Mouse (Mus musculus) forebrain, embryonic 13.5 days (tissue): Measurements from ENCODE around the gene Ccdc51. TPM values are rescaled to one million over a fixed set of nuclear protein-coding genes. Genes with fewer than 3 reads are reported as not detected.
A peak's percentile ranks its signal among the peaks of the same experiment; 100 is the strongest.

Source experiments
- ATAC-seq: fragments of 200-750 bp; cut with Nextera tagmentation; 2 replicates; pipeline ENCODE4 v1.8.0; 2017
- H3K27ac ChIP-seq: fragments of 300-500 bp; sonication (generic); 2 replicates; pipeline ENCODE4 v1.5.1; 2015; ENCODE audit warnings: inconsistent platforms, mild to moderate bottlenecking, moderate library complexity
- H3K27me3 ChIP-seq: fragments of 300-500 bp; sonication (generic); 2 replicates; pipeline ENCODE4 v1.6.1; 2015; ENCODE audit warnings: mild to moderate bottlenecking, inconsistent platforms
- H3K36me3 ChIP-seq: fragments of 300-500 bp; sonication (generic); 2 replicates; pipeline ENCODE4 v1.6.1; 2015; ENCODE audit warnings: mild to moderate bottlenecking, inconsistent platforms; ENCODE audit not compliant: poor library complexity, severe bottlenecking
- H3K4me1 ChIP-seq: fragments of 300-500 bp; sonication (generic); 2 replicates; pipeline ENCODE4 v1.6.1; 2015; ENCODE audit warnings: inconsistent platforms
- H3K4me2 ChIP-seq: fragments of 300-500 bp; sonication (generic); 2 replicates; pipeline ENCODE4 v1.6.1; 2015; ENCODE audit warnings: inconsistent platforms, mild to moderate bottlenecking, moderate library complexity
- H3K4me3 ChIP-seq: fragments of 300-500 bp; sonication (generic); 2 replicates; pipeline ENCODE4 v1.5.1; 2015; ENCODE audit warnings: mild to moderate bottlenecking, inconsistent platforms
- H3K9ac ChIP-seq: fragments of 300-500 bp; sonication (generic); 2 replicates; pipeline ENCODE4 v1.6.1; 2015; ENCODE audit warnings: mild to moderate bottlenecking, inconsistent platforms
- H3K9me3 ChIP-seq: fragments of 300-500 bp; sonication (generic); replicated peaks from 2 replicates; pipeline ENCODE4 v1.6.1; 2016; ENCODE audit warnings: inconsistent platforms
- WGBS: fragments of 180-500 bp; shearing (Covaris S2); methylation state at CpG from one replicate; pipeline ENCODE4 v1.1.7; 2015; 5-methylcytosine and 5-hydroxymethylcytosine counted together
- polyA plus RNA-seq: library from polyadenylated mRNA; unstranded; fragments of >200 nt; fragmentation: Nextera tagmentation; extraction: Ambion mirVana; gene quantifications from 2 replicates; pipeline ENCODE4 v1.2.1, GENCODE M21; 2015

The Ccdc51 gene
- polyA plus RNA-seq, 1 experiment from 2014 or later = 18.9 TPM

- Histone ChIP-seq H3K36me3 (peaks cover 70% of the 10 kb centered on the region), H3K27me3 (no peaks in the 10 kb centered on the region), H3K27ac (peak within 1 kb of the TSS; percentile 76), H3K4me1 (peaks cover 25% of the 10 kb centered on the region), H3K9me3 (no peaks in the 10 kb centered on the region), H3K9ac (peak within 1 kb of the TSS; percentile 62), H3K4me3 (peak within 1 kb of the TSS; percentile 30), H3K4me2 (peak within 1 kb of the TSS; percentile 57)
- WGBS = 27% methylated on average over 15 of the region's 15 CpGs
- peak; percentile 75 for ATAC-seq
These were observed 23.0 kb upstream of the Ccdc51 start, which contains the start of gene Trex1 for GRCm38 (mm10) chr9:109059136-109059903. Trex1 (minus strand) TSS chr9:109059734.

- Histone ChIP-seq H3K27me3 (no peaks in the 10 kb centered on the region), H3K27ac (0 out of 2 replicates have a peak overlapping the region, but pooled peaks have one; percentile 76), H3K36me3 (peaks cover 81% of the 10 kb centered on the region), H3K9ac (no peak overlapping the region), H3K4me2 (no peak overlapping the region), H3K9me3 (no peaks in the 10 kb centered on the region), H3K4me1 (peaks cover 15% of the 10 kb centered on the region), H3K4me3 (no peak overlapping the region)
- ATAC-seq = 0 out of 2 replicates have a peak, but pooled peaks have one; percentile 14
- WGBS = 92% methylated on average over 16 of the region's 16 CpGs
These were observed 22.0 kb upstream of the Ccdc51 start for GRCm38 (mm10) chr9:109060184-109060897.

DNA sequence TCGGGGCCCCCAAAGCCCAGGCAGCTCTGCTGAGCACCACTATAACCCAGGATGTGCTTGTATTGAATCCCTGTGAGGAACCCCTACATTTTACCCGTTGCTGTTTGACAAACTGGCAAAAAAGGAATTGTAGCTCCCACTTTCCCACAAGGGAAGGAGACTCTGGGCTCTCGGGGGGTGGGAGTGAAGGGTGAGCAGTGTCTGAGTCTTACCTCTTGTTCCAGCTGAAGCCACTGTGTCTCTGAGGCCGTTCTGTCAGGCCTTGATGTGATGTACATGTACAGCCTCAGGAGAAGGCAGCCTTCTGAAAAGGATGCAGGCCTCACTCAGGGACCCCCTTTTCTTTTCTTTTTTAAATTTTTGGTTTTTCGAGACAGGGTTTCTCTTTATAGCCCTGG, 21.4 kb upstream of the Ccdc51 start:
- peaks cover 86% of the 10 kb centered on the region for H3K36me3 ChIP-seq
- no peak overlapping the region for H3K4me2 ChIP-seq
- no peaks in the 10 kb centered on the region for H3K27me3 ChIP-seq
- H3K9ac ChIP-seq = no peak overlapping the region
- 93% methylated on average over 5 of the region's 5 CpGs for WGBS
- H3K27ac ChIP-seq = no peak overlapping the region
- no peaks in the 10 kb centered on the region for H3K9me3 ChIP-seq
- H3K4me3 ChIP-seq = no peak overlapping the region
- ATAC-seq = no peak
- H3K4me1 ChIP-seq = peaks cover 11% of the 10 kb centered on the region

- Histone ChIP-seq H3K36me3 (peaks cover 85% of the 10 kb centered on the region), H3K4me3 (no peak overlapping the region), H3K9me3 (no peaks in the 10 kb centered on the region), H3K4me2 (no peak overlapping the region), H3K9ac (no peak overlapping the region), H3K27ac (no peak overlapping the region), H3K27me3 (no peaks in the 10 kb centered on the region), H3K4me1 (peaks cover 15% of the 10 kb centered on the region)
- no peak for ATAC-seq
- 95% methylated on average over 3 of the region's 3 CpGs for WGBS
These were observed 14.1 kb upstream of the Ccdc51 start for GRCm38 (mm10) chr9:109068095-109068735.

- peak within 1 kb of the TSS; percentile 96 for H3K4me2 ChIP-seq
- under 1% methylated on average over 50 of the region's 57 CpGs for whole genome bisulfite sequencing
These were observed 8.4 kb upstream of the Ccdc51 start, which contains the start of gene Atrip for GRCm38 (mm10) chr9:109073661-109074573. Atrip (minus strand) TSS chr9:109074124.

DNA sequence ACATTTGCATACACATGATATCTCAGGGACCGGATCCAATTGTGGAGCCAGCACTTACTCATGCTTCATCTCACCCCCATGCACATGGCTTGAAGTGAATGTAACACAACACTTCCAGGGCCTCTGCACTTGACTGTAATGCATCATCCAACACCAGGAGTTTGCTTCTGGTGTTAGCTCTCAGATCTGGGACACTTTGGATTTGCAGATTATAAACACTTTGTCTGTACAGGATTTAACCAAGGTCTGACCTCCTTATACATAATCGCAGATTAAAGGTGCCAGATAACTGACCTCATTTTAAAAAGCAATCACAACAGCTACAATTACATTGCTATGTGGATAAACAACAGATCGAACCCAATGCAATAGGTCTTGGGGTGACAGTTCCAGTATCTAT, 1.8 kb upstream of the Ccdc51 start:
- peaks cover 22% of the 10 kb centered on the region for H3K36me3 ChIP-seq
- peaks cover 28% of the 10 kb centered on the region for H3K4me1 ChIP-seq
- 0 out of 2 replicates have a peak overlapping the region, but pooled peaks have one; percentile 12 for H3K9ac ChIP-seq
- H3K9me3 ChIP-seq = no peaks in the 10 kb centered on the region
- peak overlapping the region; percentile 91; the same call in 1 of the 2 replicates for H3K4me2 ChIP-seq
- H3K27ac ChIP-seq = no peak overlapping the region
- no peak overlapping the region for H3K4me3 ChIP-seq
- 90% methylated on average over 3 of the region's 3 CpGs for WGBS
- no peak for ATAC-seq
- no peaks in the 10 kb centered on the region for H3K27me3 ChIP-seq

More at GRCm38 (mm10) chr9:109073661-109074573, 8.4 kb upstream of the Ccdc51 start, which contains the start of gene Atrip:
- Histone ChIP-seq H3K9me3 (no peaks in the 10 kb centered on the region), H3K27me3 (no peaks in the 10 kb centered on the region), H3K36me3 (peaks cover 35% of the 10 kb centered on the region), H3K4me3 (peak within 1 kb of the TSS; percentile 91), H3K4me1 (peaks cover 27% of the 10 kb centered on the region), H3K9ac (peak within 1 kb of the TSS; percentile 93), H3K27ac (peak within 1 kb of the TSS; percentile 69)
- ATAC-seq = peak; percentile 100

GRCm38 (mm10) chr9:109081749-109082123, 557 bp upstream of the Ccdc51 start:
- ATAC-seq = peak; percentile 46
- WGBS = 7% methylated on average over 11 of the region's 11 CpGs
- peak overlapping the region; percentile 65 for H3K27ac ChIP-seq

GRCm38 (mm10) chr9:109084922-109085321, 2.6 kb downstream of the Ccdc51 start:
- no peak overlapping the region for H3K4me3 ChIP-seq
- 0 out of 2 replicates have a peak overlapping the region, but pooled peaks have one; percentile 3 for H3K9ac ChIP-seq
- peaks cover 22% of the 10 kb centered on the region for H3K36me3 ChIP-seq
- H3K9me3 ChIP-seq = no peaks in the 10 kb centered on the region
- no peak overlapping the region for H3K27ac ChIP-seq
- H3K4me2 ChIP-seq = no peak overlapping the region
- no peaks in the 10 kb centered on the region for H3K27me3 ChIP-seq
- ATAC-seq = no peak
- peaks cover 35% of the 10 kb centered on the region for H3K4me1 ChIP-seq
- WGBS = 8% methylated on average over 2 of the region's 2 CpGs

More at GRCm38 (mm10) chr9:109081749-109082123, 557 bp upstream of the Ccdc51 start:
- peak overlapping the region; percentile 82 for H3K4me3 ChIP-seq
- H3K9ac ChIP-seq = peak overlapping the region; percentile 89
- H3K4me2 ChIP-seq = peak overlapping the region; percentile 91
- no peaks in the 10 kb centered on the region for H3K9me3 ChIP-seq
- no peaks in the 10 kb centered on the region for H3K27me3 ChIP-seq
- peaks cover 22% of the 10 kb centered on the region for H3K36me3 ChIP-seq
- H3K4me1 ChIP-seq = peaks cover 28% of the 10 kb centered on the region

- Histone ChIP-seq H3K36me3 (peaks cover 37% of the 10 kb centered on the region), H3K27ac (no peak overlapping the region; the same call in 1 of the 2 replicates), H3K9ac (peak overlapping the region; percentile 18; the same call in 1 of the 2 replicates), H3K9me3 (no peaks in the 10 kb centered on the region), H3K27me3 (no peaks in the 10 kb centered on the region), H3K4me3 (no peak overlapping the region), H3K4me1 (peaks cover 27% of the 10 kb centered on the region), H3K4me2 (no peak overlapping the region)
- 0 out of 2 replicates have a peak, but pooled peaks have one; percentile 29 for ATAC-seq
- WGBS = 6% methylated on average over 5 of the region's 5 CpGs
These were observed 5.7 kb downstream of the Ccdc51 start for GRCm38 (mm10) chr9:109087987-109088386.

GRCm38 (mm10) chr9:109090446-109090845, 8.2 kb downstream of the Ccdc51 start:
- Histone ChIP-seq H3K4me3 (no peak overlapping the region), H3K9ac (0 out of 2 replicates have a peak overlapping the region, but pooled peaks have one; percentile 7), H3K27me3 (no peaks in the 10 kb centered on the region), H3K4me1 (peaks cover 34% of the 10 kb centered on the region), H3K36me3 (peaks cover 38% of the 10 kb centered on the region), H3K27ac (0 out of 2 replicates have a peak overlapping the region, but pooled peaks have one; percentile 2), H3K4me2 (no peak overlapping the region), H3K9me3 (no peaks in the 10 kb centered on the region)
- WGBS = 12% methylated on average over 15 of the region's 15 CpGs
- no peak for ATAC-seq

DNA sequence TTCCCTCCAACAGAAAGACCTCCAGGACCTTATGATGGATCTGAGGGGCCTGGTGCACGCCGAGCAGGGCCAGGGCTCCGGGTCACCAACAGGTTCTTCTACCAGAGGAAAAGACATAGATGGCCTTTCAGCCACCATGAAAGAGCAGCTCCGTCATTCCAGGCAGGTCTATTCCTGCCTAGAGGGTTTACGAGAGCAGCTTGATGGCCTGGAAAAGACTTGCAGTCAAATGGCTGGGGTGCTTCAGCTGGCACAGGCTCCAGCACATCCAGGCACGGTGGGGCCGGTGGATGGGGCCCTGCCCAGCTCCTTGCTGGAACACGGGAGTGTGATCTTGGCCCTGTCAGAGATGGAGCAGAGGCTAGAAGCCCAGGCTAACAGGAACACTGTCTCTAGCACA, 9.5 kb downstream of the Ccdc51 start:
- Histone ChIP-seq H3K4me3 (no peak overlapping the region), H3K27me3 (no peaks in the 10 kb centered on the region), H3K9ac (no peak overlapping the region), H3K4me1 (peaks cover 37% of the 10 kb centered on the region), H3K27ac (no peak overlapping the region), H3K9me3 (no peaks in the 10 kb centered on the region), H3K36me3 (peaks cover 38% of the 10 kb centered on the region), H3K4me2 (no peak overlapping the region)
- WGBS = 96% methylated on average over 8 of the region's 8 CpGs
- ATAC-seq = no peak
